Mouse (Mus musculus) hindbrain, embryonic 16.5 days (tissue): ENCODE measurements around the gene Cdh26. TPM values are rescaled to one million over a fixed set of nuclear protein-coding genes. Genes with fewer than 3 reads are reported as not detected.

ENCODE experiments used
- ATAC-seq: fragments of 200-750 bp; cut with Nextera tagmentation; 2 replicates; pipeline ENCODE4 v1.8.0; 2017; ENCODE audit warnings: moderate TSS enrichment, moderate library complexity
- H3K27ac ChIP-seq: fragments of 300-500 bp; sonication (generic); 2 replicates; pipeline ENCODE4 v1.5.1; 2014; ENCODE audit warnings: low read depth, mild to moderate bottlenecking, control low read depth, low read length, moderate library complexity
- H3K27me3 ChIP-seq: fragments of 300-500 bp; sonication (generic); replicated peaks from 2 replicates; pipeline ENCODE4 v1.6.1; 2014; ENCODE audit warnings: low read length; ENCODE audit not compliant: control insufficient read depth, insufficient read depth
- H3K36me3 ChIP-seq: fragments of 300-500 bp; sonication (generic); 2 replicates; pipeline ENCODE4 v1.6.1; 2014; ENCODE audit warnings: mild to moderate bottlenecking, low read length, moderate library complexity, mixed read lengths; ENCODE audit not compliant: control insufficient read depth, insufficient read depth
- H3K4me1 ChIP-seq: fragments of 300-500 bp; sonication (generic); 2 replicates; pipeline ENCODE4 v1.6.1; 2014; ENCODE audit warnings: low read depth, low read length; ENCODE audit not compliant: control insufficient read depth, insufficient read depth
- H3K4me2 ChIP-seq: fragments of 300-500 bp; sonication (generic); 2 replicates; pipeline ENCODE4 v1.6.1; 2014; ENCODE audit warnings: mild to moderate bottlenecking, low read length, control low read depth, moderate library complexity
- H3K4me3 ChIP-seq: fragments of 300-500 bp; sonication (generic); 2 replicates; pipeline ENCODE4 v1.5.1; 2014; ENCODE audit warnings: mild to moderate bottlenecking, low read length, control low read depth, moderate library complexity
- H3K9ac ChIP-seq: fragments of 300-500 bp; sonication (generic); 2 replicates; pipeline ENCODE4 v1.6.1; 2014; ENCODE audit warnings: low read depth, mild to moderate bottlenecking, control low read depth, low read length, moderate library complexity
- H3K9me3 ChIP-seq: fragments of 300-500 bp; sonication (generic); 2 replicates; pipeline ENCODE4 v1.6.1; 2014; ENCODE audit warnings: mild to moderate bottlenecking, low read length, moderate library complexity; ENCODE audit not compliant: control insufficient read depth
- WGBS: fragments of 180-500 bp; shearing (Covaris S2); extraction: QIAGEN DNeasy Blood & Tissue Kit; methylation state at CpG from one replicate; pipeline ENCODE4 v1.1.7; 2014; 5-methylcytosine and 5-hydroxymethylcytosine counted together
- polyA plus RNA-seq: library from polyadenylated mRNA; unstranded; fragments of >200 nt; fragmentation: Nextera tagmentation; extraction: Ambion mirVana; gene quantifications from 2 replicates; pipeline ENCODE4 v1.2.1, GENCODE M21; 2015

The Cdh26 gene
- 0.24 and 0.25 TPM in 2 replicates for polyA plus RNA-seq

GRCm38 (mm10) chr2:178430231-178430630, at the start of gene Cdh26:
Cdh26 (plus strand) TSS chr2:178430531.
- Histone ChIP-seq H3K9ac (no peak within 1 kb of the TSS), H3K27ac (no peak within 1 kb of the TSS), H3K27me3 (no peaks in the 10 kb centered on the region), H3K9me3 (no peaks in the 10 kb centered on the region), H3K36me3 (no peaks in the 10 kb centered on the region), H3K4me3 (no peak within 1 kb of the TSS), H3K4me2 (no peak within 1 kb of the TSS), H3K4me1 (no peaks in the 10 kb centered on the region)
- 92% methylated on average over 4 of the region's 4 CpGs for WGBS
- ATAC-seq: no peak

DNA sequence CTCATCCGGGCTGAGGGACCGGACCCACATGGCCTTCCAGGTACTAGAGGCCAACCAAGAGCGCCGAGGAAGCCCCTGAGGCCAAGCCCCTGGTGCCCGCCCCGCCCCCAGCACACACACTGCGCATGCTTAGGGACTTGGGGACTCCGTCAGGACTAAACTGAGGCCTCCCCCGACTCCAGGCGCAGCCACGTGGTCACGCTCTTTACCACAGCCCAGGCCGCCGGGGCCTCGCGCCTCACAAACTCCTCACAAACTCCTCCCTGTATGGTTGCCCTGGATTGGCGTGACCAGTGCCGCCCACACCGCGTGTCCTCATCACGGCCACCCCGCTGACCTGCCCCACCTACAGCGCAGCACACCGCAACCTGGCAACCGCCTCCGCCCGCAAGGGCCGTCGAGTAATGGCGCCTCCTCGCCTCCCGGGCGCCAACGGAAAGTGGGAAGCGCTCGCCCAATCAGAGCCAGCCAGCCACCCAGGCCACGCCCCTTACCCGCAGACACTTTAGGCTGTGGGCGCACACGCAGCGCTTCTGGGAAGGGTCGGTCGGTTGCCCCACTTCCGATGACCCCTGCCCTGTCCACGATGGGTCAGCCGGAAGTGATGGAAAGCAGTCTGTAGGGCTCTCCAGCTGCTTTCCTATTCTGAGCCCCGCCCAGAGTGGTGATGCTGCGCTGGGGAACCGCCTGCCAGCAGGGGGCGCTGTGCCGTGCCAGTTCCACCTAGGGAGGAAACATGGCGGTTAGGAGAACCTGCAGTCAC, 23.1 kb upstream of the Cdh26 start, which contains the start of gene Sycp2:
Sycp2 (minus strand) TSS at position 633 of the 763 bp plus-strand sequence.
- 85% methylated on average over 50 of the region's 52 CpGs for WGBS
- H3K9me3 ChIP-seq: no peaks in the 10 kb centered on the region
- H3K4me1 ChIP-seq: no peaks in the 10 kb centered on the region; the same call in 1 of the 2 replicates
- no peak within 1 kb of the TSS for H3K4me3 ChIP-seq
- H3K27ac ChIP-seq: no peak within 1 kb of the TSS
- no peaks in the 10 kb centered on the region for H3K36me3 ChIP-seq
- H3K4me2 ChIP-seq: no peak within 1 kb of the TSS
- H3K9ac ChIP-seq: no peak within 1 kb of the TSS
- no peaks in the 10 kb centered on the region for H3K27me3 ChIP-seq
- ATAC-seq: peak; percentile 34

DNA sequence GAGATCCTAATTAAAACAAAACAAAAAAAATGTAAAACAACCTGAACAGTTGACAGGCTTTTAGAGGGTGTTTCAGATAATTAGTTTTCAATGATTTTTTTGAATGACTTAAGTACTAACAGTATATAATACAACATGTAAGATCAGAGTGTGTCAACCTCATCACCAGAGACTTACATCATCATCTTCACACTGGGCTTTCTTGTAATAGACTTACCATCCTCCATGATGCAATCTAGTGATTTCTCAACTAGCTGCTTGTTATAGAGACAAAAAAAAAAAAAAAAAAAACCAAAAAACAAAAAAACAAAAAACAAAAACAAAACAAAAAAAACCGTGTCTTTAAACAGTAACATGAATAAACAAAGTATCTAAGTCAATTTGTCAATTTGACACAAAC, 21.3 kb upstream of the Cdh26 start:
- ATAC-seq: no peak
- H3K27me3 ChIP-seq: no peaks in the 10 kb centered on the region
- peaks cover 12% of the 10 kb centered on the region for H3K4me1 ChIP-seq
- H3K4me3 ChIP-seq: no peak overlapping the region
- no peak overlapping the region for H3K9ac ChIP-seq
- WGBS: 67% methylated on average over 1 of the region's 1 CpGs
- no peaks in the 10 kb centered on the region for H3K36me3 ChIP-seq
- H3K9me3 ChIP-seq: no peaks in the 10 kb centered on the region
- H3K27ac ChIP-seq: no peak overlapping the region
- no peak overlapping the region for H3K4me2 ChIP-seq

- Histone ChIP-seq H3K9me3 (no peaks in the 10 kb centered on the region), H3K27me3 (no peaks in the 10 kb centered on the region), H3K9ac (no peak overlapping the region), H3K27ac (no peak overlapping the region), H3K4me2 (no peak overlapping the region), H3K36me3 (no peaks in the 10 kb centered on the region), H3K4me1 (peaks cover 18% of the 10 kb centered on the region), H3K4me3 (no peak overlapping the region)
- 82% methylated on average over 6 of the region's 6 CpGs for WGBS
- ATAC-seq: no peak
Measured at GRCm38 (mm10) chr2:178410286-178410685, 20.0 kb upstream of the Cdh26 start.

- Histone ChIP-seq H3K36me3 (no peaks in the 10 kb centered on the region), H3K27ac (no peak overlapping the region), H3K9ac (no peak overlapping the region), H3K4me2 (peak overlapping the region; percentile 96; the same call in 1 of the 2 replicates), H3K27me3 (no peaks in the 10 kb centered on the region), H3K9me3 (no peaks in the 10 kb centered on the region), H3K4me1 (peaks cover 23% of the 10 kb centered on the region), H3K4me3 (no peak overlapping the region)
- 55% methylated on average over 6 of the region's 6 CpGs for WGBS
- no peak for ATAC-seq
Measured at GRCm38 (mm10) chr2:178412598-178412997, 17.7 kb upstream of the Cdh26 start.

DNA sequence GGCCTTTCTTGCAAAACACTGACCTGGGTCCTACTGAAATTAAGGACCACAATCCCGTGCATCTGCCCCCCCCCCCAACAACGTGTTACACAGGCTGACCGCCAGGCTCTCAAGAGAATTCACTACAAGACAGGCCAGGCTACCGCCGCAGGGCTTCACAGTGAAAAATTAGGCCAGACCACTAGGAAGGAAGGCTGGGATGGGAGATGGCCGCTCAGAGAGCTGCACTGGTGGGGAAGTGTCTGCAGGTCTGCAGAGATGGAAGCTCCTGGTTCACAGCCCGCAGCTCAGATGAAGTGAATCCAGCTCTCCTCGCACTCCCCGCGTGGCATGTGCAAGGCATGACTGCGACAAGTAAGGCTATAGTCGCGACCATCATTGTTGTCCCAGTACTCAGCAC, 17.2 kb upstream of the Cdh26 start:
- peaks cover 23% of the 10 kb centered on the region for H3K4me1 ChIP-seq
- ATAC-seq: no peak
- H3K27ac ChIP-seq: no peak overlapping the region
- H3K9me3 ChIP-seq: no peaks in the 10 kb centered on the region
- peak overlapping the region; percentile 76 for H3K4me3 ChIP-seq
- H3K27me3 ChIP-seq: no peaks in the 10 kb centered on the region
- peak overlapping the region; percentile 96 for H3K4me2 ChIP-seq
- 54% methylated on average over 13 of the region's 13 CpGs for WGBS
- no peaks in the 10 kb centered on the region for H3K36me3 ChIP-seq
- peak overlapping the region; percentile 67 for H3K9ac ChIP-seq

DNA sequence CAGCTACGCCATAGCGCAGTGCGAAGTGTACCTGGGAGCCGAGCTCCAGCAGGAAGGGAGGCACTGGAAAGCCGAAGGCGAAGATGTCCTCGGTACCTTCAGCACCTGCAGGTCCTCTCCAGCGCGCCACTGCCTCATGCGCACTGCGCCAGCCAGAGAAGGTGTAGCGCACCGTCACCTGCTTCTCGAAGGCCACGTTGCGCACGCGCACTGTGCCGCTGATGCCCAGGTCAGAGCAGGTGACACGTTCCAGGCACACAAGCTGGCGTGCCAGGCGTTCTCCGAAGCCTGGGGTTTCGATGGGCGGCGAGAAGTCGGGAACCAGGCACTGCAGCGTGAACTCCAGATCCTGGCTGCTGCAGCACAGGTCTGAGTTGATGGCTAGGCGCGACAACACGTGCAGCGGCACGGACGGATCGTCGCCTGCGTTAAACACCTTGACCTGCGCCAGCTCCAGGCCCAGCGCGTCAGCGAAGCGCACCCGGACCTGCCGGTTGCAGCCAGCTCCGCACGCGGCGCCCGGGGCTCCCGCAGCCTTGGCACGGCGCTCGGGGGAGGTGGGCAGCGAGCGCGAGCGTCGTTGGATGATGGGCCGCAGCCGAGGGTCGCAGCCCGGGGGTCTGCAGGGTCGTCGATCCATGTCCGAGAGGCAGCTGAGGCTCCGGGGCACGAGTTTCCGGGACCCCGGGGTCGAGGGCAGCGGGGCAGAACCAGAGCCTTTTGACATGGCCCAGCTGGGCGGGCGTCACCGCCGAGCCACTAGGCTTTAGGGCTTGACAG, 16.7 kb upstream of the Cdh26 start:
- WGBS: 16% methylated on average over 64 of the region's 75 CpGs
- ATAC-seq: 0 out of 2 replicates have a peak, but pooled peaks have one; percentile 4
- peak overlapping the region; percentile 76 for H3K4me3 ChIP-seq
- no peaks in the 10 kb centered on the region for H3K9me3 ChIP-seq
- peak overlapping the region; percentile 96 for H3K4me2 ChIP-seq
- H3K9ac ChIP-seq: peak overlapping the region; percentile 67
- H3K27ac ChIP-seq: peak overlapping the region; percentile 86; the same call in 1 of the 2 replicates
- H3K27me3 ChIP-seq: no peaks in the 10 kb centered on the region
- peaks cover 23% of the 10 kb centered on the region for H3K4me1 ChIP-seq
- 0 out of 2 replicates have a peak, but pooled peaks cover under 1% of the 10 kb centered on the region for H3K36me3 ChIP-seq

DNA sequence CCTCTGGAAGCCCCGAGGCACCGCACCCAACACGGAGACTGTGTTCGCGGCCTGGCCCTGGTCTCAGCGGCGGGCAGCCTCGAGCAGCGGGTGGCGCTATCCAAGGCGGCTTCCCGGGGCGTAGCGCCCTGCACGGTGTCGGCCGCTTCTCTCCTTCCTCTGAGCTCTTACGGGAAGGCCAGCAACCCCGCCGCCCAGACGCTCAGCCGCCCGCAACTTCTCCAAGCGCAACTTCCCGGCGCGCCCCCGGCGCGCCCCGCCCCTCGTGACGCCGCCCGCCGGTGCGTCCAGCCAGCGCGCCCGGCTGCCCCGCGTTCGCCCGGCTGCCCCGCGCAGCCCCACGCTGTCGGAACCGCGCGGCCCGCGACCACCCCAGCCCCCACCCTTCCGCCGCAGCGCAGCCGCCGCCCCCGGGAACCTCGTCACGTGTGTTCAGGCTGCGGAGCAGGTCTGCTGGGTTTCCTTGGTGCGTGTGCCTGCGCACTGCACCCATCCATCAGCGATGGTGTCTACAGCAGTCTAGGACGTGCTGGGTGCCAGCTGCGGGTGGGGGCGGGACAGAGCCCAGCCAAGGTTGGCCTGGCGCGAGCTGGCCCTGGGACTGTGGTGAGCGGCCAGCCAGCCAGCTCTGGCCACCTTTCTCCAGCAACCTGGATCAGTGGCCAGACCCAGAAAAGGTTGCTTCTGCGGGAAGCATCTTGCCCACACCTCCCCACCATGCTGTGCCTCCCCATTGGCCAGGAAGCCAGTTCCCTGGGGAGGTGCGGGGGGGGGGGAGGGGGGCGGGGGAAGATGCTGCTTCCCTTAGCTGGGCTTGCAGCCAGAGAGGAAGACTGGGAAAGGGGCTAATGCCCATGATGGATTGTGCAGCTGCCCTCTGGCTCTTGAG, 15.8 kb upstream of the Cdh26 start, which contains the start of the genes Ppp1r3d and Fam217b:
Ppp1r3d (minus strand) TSS at position 212 of the 889 bp plus-strand sequence.
Fam217b (plus strand) TSS at position 264 of the 889 bp plus-strand sequence.
- peaks cover 23% of the 10 kb centered on the region for H3K4me1 ChIP-seq
- ATAC-seq: peak; percentile 89
- no peaks in the 10 kb centered on the region for H3K9me3 ChIP-seq
- under 1% methylated on average over 63 of the region's 74 CpGs for WGBS
- peak within 1 kb of the TSS; percentile 86 for H3K27ac ChIP-seq
- H3K27me3 ChIP-seq: no peaks in the 10 kb centered on the region
- H3K4me2 ChIP-seq: peak within 1 kb of the TSS; percentile 96
- peak within 1 kb of the TSS; percentile 67 for H3K9ac ChIP-seq
- H3K36me3 ChIP-seq: 0 out of 2 replicates have a peak, but pooled peaks cover 3% of the 10 kb centered on the region
- H3K4me3 ChIP-seq: peak within 1 kb of the TSS; percentile 76
